Mouse (Mus musculus) thymus, postnatal 10 days (tissue): Measurements from ENCODE around the gene Gm10719.
"Not testable (repeated sequence)": the region's sequence is repeated elsewhere in the genome, so short reads cannot be mapped to it uniquely, and the experiment has no call there.

Experiments used
- DNase-seq, 2 experiments: peaks; one replicate each; pipeline ENCODE4 v3.0.0; 2021; ENCODE audit warnings: low spot score in 2 of 2

Gm10719 gene

GRCm38 (mm10) chr9:3025653-3026052 lies 8.4 kb downstream of the Gm10719 start:
- peak; percentile 87 to 88 for DNase-seq

DNA sequence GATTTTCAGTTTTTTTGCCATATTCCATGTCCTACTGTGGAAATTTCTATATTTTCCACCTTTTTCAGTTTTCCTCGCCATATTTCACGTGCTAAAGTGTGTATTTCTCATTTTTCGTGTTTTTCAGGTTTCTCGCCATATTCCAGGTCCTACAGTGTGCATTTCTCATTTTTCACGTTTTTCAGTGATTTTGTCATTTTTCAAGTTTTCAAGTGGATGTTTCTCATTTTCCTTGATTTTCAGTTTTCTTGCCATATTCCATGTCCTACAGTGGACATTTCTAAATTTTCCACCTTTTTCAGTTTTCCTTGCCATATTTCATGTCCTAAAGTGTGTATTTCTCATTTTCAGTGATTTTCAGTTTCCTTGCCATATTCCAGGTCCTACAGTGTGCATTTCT lies 8.9 kb downstream of the Gm10719 start:
- DNase-seq, result not testable (repeated sequence)

GRCm38 (mm10) chr9:3026741-3027140 lies 9.5 kb downstream of the Gm10719 start:
- DNase-seq, result not testable (repeated sequence)

DNA sequence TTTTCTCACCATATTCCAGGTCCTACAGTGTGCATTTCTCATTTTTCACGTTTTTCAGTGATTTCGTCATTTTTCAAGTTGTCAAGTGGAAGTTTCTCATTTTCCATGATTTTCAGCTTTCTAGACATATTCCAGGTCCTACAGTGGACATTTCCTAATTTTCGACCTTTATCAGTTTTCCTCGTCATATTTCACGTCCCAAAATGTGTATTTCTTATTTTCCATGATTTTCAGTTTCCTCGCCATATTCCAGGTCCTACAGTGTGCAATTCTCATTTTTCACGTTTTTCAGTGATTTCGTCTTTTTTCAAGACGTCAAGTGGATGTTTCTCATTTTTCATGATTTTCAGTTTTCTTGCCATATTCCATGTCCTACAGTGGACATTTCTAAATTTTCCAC lies 10.0 kb downstream of the Gm10719 start:
- not testable (repeated sequence) for DNase-seq

DNA sequence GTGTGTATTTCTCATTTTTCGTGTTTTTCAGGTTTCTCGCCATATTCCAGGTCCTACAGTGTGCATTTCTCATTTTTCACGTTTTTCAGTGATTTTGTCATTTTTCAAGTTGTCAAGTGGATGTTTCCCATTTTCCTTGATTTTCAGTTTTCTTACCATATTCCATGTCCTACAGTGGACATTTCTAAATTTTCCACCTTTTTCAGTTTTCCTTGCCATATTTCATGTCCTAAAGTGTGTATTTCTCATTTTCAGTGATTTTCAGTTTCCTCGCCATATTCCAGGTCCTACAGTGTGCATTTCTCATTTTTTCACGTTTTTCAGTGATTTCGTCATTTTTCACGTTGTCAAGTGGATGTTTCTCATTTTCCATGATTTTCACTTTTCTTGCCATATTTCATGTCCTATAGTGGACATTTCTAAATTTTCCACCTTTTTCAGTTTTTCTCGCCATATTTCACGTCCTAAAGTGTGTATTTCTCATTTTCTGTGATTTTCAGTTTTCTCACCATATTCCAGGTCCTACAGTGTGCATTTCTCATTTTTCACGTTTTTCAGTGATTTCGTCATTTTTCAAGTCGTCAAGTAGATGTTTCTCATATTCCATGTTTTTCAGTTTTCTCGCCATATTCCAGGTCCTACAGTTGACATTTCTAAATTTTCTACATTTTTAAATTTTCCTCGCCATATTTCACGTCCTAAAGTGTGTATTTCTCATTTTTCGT lies 12.2 kb downstream of the Gm10719 start:
- peak; percentile 42 to 62 for DNase-seq

GRCm38 (mm10) chr9:3030677-3031318 lies 13.6 kb downstream of the Gm10719 start:
- not testable (repeated sequence) for DNase-seq

- DNase-seq, result not testable (repeated sequence)
These were observed 17.1 kb downstream of the Gm10719 start, which contains the start of gene Gm17535 for GRCm38 (mm10) chr9:3034299-3034698. Gene Gm17535, plus strand, starts transcription at chr9:3034599.

GRCm38 (mm10) chr9:3036577-3036976 lies 19.4 kb downstream of the Gm10719 start, which contains the start of gene Gm10715:
Gene Gm10715, plus strand, starts transcription at chr9:3036877.
- DNase-seq, result not testable (repeated sequence)

GRCm38 (mm10) chr9:3038161-3038560 lies 21.0 kb downstream of the Gm10719 start:
- not testable (repeated sequence) for DNase-seq
